In genomic region chr17:5008236-5008635, GRCm38 (mm10) we compare ENCODE assay signal across 14 mouse cellular contexts. TPM values are rescaled to one million over a fixed set of nuclear protein-coding genes. Genes with fewer than 3 reads are reported as not detected.
DNase-seq lines count a peak whose midpoint lies in the region; ATAC-seq and TF ChIP-seq lines count a peak whose summit lies in the region.
"Had no signal": no experiment of that assay in that cellular context is flagged by ENCODE, and none has a peak within 500 bp of the region (broad histone marks: within the 10 kb centered on the region; RNA-seq: fewer than 3 reads in every experiment).

No protein-coding gene starts in this region.

- peaks cover 59% of the 10 kb centered on the region for H3K4me1 ChIP-seq in kidney, postnatal 0 days (replicated peaks; ENCODE audit: insufficient read depth, low read length)
- H3K4me1 ChIP-seq in forebrain, embryonic 11.5 days (replicated peaks; ENCODE audit: control insufficient read depth, insufficient read depth, low read length): peaks cover 25% of the 10 kb centered on the region
- H3K4me1 ChIP-seq in heart, postnatal 0 days (ENCODE audit: control insufficient read depth, insufficient read depth): peaks cover 70% of the 10 kb centered on the region
- peaks cover 90% of the 10 kb centered on the region for H3K4me1 ChIP-seq in kidney, embryonic 16.5 days (ENCODE audit: insufficient read depth, low read length)

- no peak for ATAC-seq in kidney, postnatal 0 days (replicated peaks; ENCODE audit: low FRiP score, low read depth)
- ATAC-seq in forebrain, embryonic 11.5 days (replicated peaks; ENCODE audit: low FRiP score): peak; percentile 47
- peak; percentile 45; the same call in 1 of the 2 replicates for ATAC-seq in heart, postnatal 0 days (ENCODE audit: insufficient read depth, low read depth)
- no peak for ATAC-seq in kidney, embryonic 16.5 days (ENCODE audit: low FRiP score, low TSS enrichment)
- ATAC-seq: activated CD4-positive, CD25-positive, alpha-beta regulatory T cell, adult 4 months had no signal

- DNase-seq in kidney, postnatal 0 days (ENCODE audit: low spot score): no peak
- no peak for DNase-seq in kidney, adult 18-20 months
- DNase-seq in forebrain, embryonic 11.5 days (ENCODE audit: low spot score): peak; percentile 54
- DNase-seq in heart, postnatal 0 days (ENCODE audit: low spot score): peak; percentile 50
- DNase-seq in lung, postnatal 10 days: peak; percentile 56
- DNase-seq in adrenal gland, adult 8-10 months: no peak
- DNase-seq in layer of hippocampus, adult 18-20 months (ENCODE audit: low spot score in 2 of 2): no peak
- DNase-seq: kidney, adult 8-10 months; thymus, postnatal 14 days had no signal

- peak overlapping the region; percentile 7; the same call in 1 of the 2 replicates for H3K4me2 ChIP-seq in kidney, postnatal 0 days (ENCODE audit: low read length)
- H3K4me2 ChIP-seq in forebrain, embryonic 11.5 days (ENCODE audit: low read depth, low read length, severe bottlenecking): no peak overlapping the region
- peak overlapping the region; percentile 51 for H3K4me2 ChIP-seq in heart, postnatal 0 days (ENCODE audit: low read depth, low read length)
- no peak overlapping the region; the same call in 1 of the 2 replicates for H3K4me2 ChIP-seq in kidney, embryonic 16.5 days (replicated peaks; ENCODE audit: low read depth, low read length)

- no peak overlapping the region for H3K9ac ChIP-seq in kidney, postnatal 0 days (ENCODE audit: low read depth, low read length)
- no peak overlapping the region for H3K9ac ChIP-seq in forebrain, embryonic 11.5 days (ENCODE audit: low read length)
- H3K9ac ChIP-seq in heart, postnatal 0 days (replicated peaks; ENCODE audit: low read depth, low read length): 0 out of 2 replicates have a peak overlapping the region, but pooled peaks have one; percentile 15
- no peak overlapping the region for H3K9ac ChIP-seq in kidney, embryonic 16.5 days (replicated peaks; ENCODE audit: low read length)
- H3K9ac ChIP-seq: embryonic facial prominence, embryonic 13.5 days had no signal

- H3K4me3 ChIP-seq in kidney, postnatal 0 days (replicated peaks; ENCODE audit: low read depth, low read length): no peak overlapping the region
- no peak overlapping the region for H3K4me3 ChIP-seq in forebrain, embryonic 11.5 days (ENCODE audit: low read depth, low read length)
- H3K4me3 ChIP-seq in heart, postnatal 0 days (ENCODE audit: low read depth, low read length): no peak overlapping the region
- no peak overlapping the region for H3K4me3 ChIP-seq in kidney, embryonic 16.5 days (ENCODE audit: low read length)
- H3K4me3 ChIP-seq: embryonic facial prominence, embryonic 13.5 days; limb, embryonic 10.5 days had no signal

- TF ChIP-seq CTCF in kidney, postnatal 0 days (IDR thresholded peaks at IDR 0.05; ENCODE audit: low read depth): no peak
- TF ChIP-seq CTCF in heart, postnatal 0 days (IDR thresholded peaks at IDR 0.05; ENCODE audit: low read depth): no peak

- no peaks in the 10 kb centered on the region for H3K27me3 ChIP-seq in kidney, postnatal 0 days (ENCODE audit: insufficient read depth, low read length)
- no peaks in the 10 kb centered on the region for H3K27me3 ChIP-seq in forebrain, embryonic 11.5 days (ENCODE audit: control insufficient read depth, insufficient read depth, low read length)
- H3K27me3 ChIP-seq in heart, postnatal 0 days (ENCODE audit: control insufficient read depth, insufficient read depth, low read length): no peaks in the 10 kb centered on the region
- no peaks in the 10 kb centered on the region for H3K27me3 ChIP-seq in kidney, embryonic 16.5 days (ENCODE audit: insufficient read depth, low read length)
- H3K27me3 ChIP-seq: CH12.LX; embryonic facial prominence, embryonic 13.5 days had no signal

- no peak for TF ChIP-seq EP300 in heart, postnatal 0 days (IDR thresholded peaks at IDR 0.05; ENCODE audit: low read depth)

- H3K36me3 ChIP-seq in kidney, postnatal 0 days (ENCODE audit: insufficient read depth, low read length): no peaks in the 10 kb centered on the region
- H3K36me3 ChIP-seq in forebrain, embryonic 11.5 days (ENCODE audit: control insufficient read depth, insufficient read depth, low read length): no peaks in the 10 kb centered on the region
- H3K36me3 ChIP-seq in heart, postnatal 0 days (replicated peaks; ENCODE audit: control insufficient read depth, insufficient read depth, low read length): no peaks in the 10 kb centered on the region
- H3K36me3 ChIP-seq in kidney, embryonic 16.5 days (ENCODE audit: insufficient read depth, low read length): no peaks in the 10 kb centered on the region
- H3K36me3 ChIP-seq: embryonic facial prominence, embryonic 13.5 days; limb, embryonic 10.5 days had no signal

- H3K27ac ChIP-seq in kidney, postnatal 0 days: no peak overlapping the region
- no peak overlapping the region for H3K27ac ChIP-seq in forebrain, embryonic 11.5 days (ENCODE audit: low read depth, low read length)
- peak overlapping the region; percentile 28; the same call in 1 of the 2 replicates for H3K27ac ChIP-seq in heart, postnatal 0 days (ENCODE audit: low read depth)
- H3K27ac ChIP-seq in kidney, embryonic 16.5 days (ENCODE audit: low read length): no peak overlapping the region
- H3K27ac ChIP-seq: embryonic facial prominence, embryonic 13.5 days; limb, embryonic 10.5 days had no signal

- no peaks in the 10 kb centered on the region for H3K9me3 ChIP-seq in kidney, postnatal 0 days (replicated peaks; ENCODE audit: low read length)
- no peaks in the 10 kb centered on the region for H3K9me3 ChIP-seq in forebrain, embryonic 11.5 days (ENCODE audit: control insufficient read depth, low read length)
- no peaks in the 10 kb centered on the region for H3K9me3 ChIP-seq in heart, postnatal 0 days (replicated peaks; ENCODE audit: control insufficient read depth, low read length)
- no peaks in the 10 kb centered on the region for H3K9me3 ChIP-seq in kidney, embryonic 16.5 days (ENCODE audit: low read length)
- H3K9me3 ChIP-seq: embryonic facial prominence, embryonic 13.5 days; limb, embryonic 10.5 days had no signal

- WGBS in kidney, postnatal 0 days: 49% methylated on average over 10 of the region's 10 CpGs
- 45% methylated on average over 10 of the region's 10 CpGs for WGBS in forebrain, embryonic 11.5 days
- 53% methylated on average over 10 of the region's 10 CpGs for WGBS in heart, postnatal 0 days
- WGBS in kidney, embryonic 16.5 days: 34% methylated on average over 10 of the region's 10 CpGs

RNA-seq across cellular contexts. Expression of gene Arid1b, which starts 14.1 kb away (rescaled TPM):
- polyA plus RNA-seq in kidney, postnatal 0 days (2015; fragmentation: Nextera tagmentation; extraction: Ambion mirVana): 9.2 and 10.1 TPM in 2 replicates
- 15.5 and 16.3 TPM in 2 replicates for polyA plus RNA-seq in forebrain, embryonic 11.5 days (2014; fragmentation: Nextera tagmentation; extraction: Ambion mirVana)
- 26.8 and 27.3 TPM in 2 replicates for total RNA-seq in heart, postnatal 0 days (2014; rRNA removed; ENCODE audit: low replicate concordance)
- polyA plus RNA-seq in heart, postnatal 0 days (2015; fragmentation: Nextera tagmentation; extraction: Ambion mirVana): 4.1 and 4.4 TPM in 2 replicates
- 10 to 100 TPM; 66.1 to 89.1 (median 73.7) TPM for total RNA-seq in adrenal gland, adult 8-10 months (2022)
- 100 to 1,000 TPM; 103 to 108 TPM for total RNA-seq in layer of hippocampus, adult 18-20 months (2021)
- polyA plus RNA-seq in kidney, embryonic 16.5 days (2015; fragmentation: Nextera tagmentation; extraction: Ambion mirVana): 10.9 and 11.0 TPM in 2 replicates

Comparison
In these comparisons a context has a peak if more than half of its experiments do, and no peak if none do; other contexts are left out.
1. H3K4me2 ChIP-seq: peak in kidney, postnatal 0 days (single experiment) and heart, postnatal 0 days (single experiment); none in forebrain, embryonic 11.5 days (single experiment) and kidney, embryonic 16.5 days (single experiment).
2. ATAC-seq: peak in forebrain, embryonic 11.5 days (single experiment) and heart, postnatal 0 days (single experiment); none in kidney, postnatal 0 days (single experiment) and kidney, embryonic 16.5 days (single experiment).
3. DNase-seq: peak in forebrain, embryonic 11.5 days (single experiment), heart, postnatal 0 days (single experiment) and lung, postnatal 10 days (single experiment); none in kidney, postnatal 0 days (single experiment), kidney, adult 18-20 months (single experiment), adrenal gland, adult 8-10 months (single experiment) and layer of hippocampus, adult 18-20 months (0 of 2).